Mouse (Mus musculus) retina, postnatal 1 day (tissue): ENCODE results near the gene Agr3.

Source experiments
- DNase-seq: peaks from one replicate; pipeline ENCODE4 v3.0.0-alpha.2; 2012

The Agr3 gene

GRCm38 (mm10) chr12:35925402-35925801, at the start of gene Agr3:
Gene Agr3, plus strand, starts transcription at chr12:35925620.
- DNase-seq = no peak

DNA sequence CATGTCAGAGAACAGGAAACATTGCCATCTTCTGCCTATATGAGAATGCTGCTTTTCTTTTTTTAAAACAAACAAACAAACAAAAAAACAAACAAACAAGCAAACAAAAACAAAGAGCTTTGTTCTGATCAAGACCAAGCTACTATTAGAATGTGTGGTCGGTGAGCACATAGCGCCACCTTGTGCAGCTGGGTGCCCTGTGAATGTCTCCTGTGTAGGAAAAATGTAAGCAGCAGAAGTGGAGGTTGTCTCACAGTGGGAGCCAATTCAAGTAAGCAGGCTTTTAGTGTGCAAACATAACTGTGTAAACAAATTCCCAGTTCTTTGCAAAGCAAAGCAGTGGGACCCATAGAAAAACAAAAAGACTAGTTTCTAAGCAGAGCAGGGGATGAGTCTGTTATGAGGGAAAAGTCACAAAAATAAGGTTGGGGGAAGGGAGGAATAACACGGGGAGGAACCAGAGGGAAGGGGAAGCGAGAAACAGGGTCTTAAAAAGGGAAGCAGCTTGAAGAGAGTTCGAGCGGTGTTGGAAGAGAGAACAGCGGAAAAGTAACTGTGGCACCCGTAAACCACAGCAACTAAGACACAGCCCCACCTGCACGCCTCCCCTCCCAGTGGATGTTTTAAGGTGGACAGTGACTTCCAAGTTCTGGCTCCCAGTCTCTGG, 40.4 kb upstream of the Agr3 start:
- DNase-seq = no peak

DNA sequence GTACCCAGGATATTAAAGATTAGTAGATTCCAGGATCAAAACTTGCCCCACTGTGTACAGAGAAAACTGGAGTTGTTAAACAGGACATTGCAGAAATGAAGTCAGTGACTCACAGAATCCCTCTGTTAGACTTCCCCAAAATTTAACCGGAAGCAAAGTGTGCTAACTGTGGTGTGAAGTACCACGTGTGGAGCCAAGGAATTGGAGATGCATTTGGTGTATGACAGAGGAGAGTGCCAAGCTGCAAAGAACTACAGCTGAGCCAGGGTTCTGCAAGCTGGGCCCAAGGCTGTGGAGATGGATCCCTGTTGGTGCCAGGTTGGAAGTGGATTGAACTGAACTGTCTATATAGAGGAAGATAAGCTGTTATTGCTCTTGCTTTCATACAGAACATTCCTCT, 36.0 kb upstream of the Agr3 start:
- DNase-seq = no peak

DNA sequence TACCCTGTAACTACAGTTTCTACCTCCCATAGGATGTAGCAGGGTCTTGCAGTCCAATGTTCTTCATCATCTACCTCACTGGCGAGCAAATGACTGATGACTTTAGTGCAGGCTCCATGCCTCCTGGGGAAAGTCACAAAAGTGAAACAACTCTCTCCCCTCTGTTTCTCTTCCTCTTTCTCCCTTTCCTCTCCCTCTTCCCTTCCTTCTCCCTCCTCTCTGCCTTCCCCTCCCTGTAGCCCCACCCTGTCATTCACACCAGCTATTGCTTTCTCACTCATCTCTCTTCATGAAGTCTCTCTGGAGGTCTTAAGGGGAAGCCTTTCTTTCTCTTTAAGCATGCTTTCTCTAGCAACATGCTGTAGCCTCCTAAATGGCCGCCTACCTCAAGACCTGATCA, 34.7 kb upstream of the Agr3 start:
- no peak for DNase-seq

- peak; percentile 93 for DNase-seq
Observed at GRCm38 (mm10) chr12:35894304-35894900, 31.0 kb upstream of the Agr3 start.

GRCm38 (mm10) chr12:35895875-35896763, 29.3 kb upstream of the Agr3 start:
- DNase-seq = peak; percentile 86

GRCm38 (mm10) chr12:35896764-35897282, 28.6 kb upstream of the Agr3 start:
- DNase-seq = no peak

GRCm38 (mm10) chr12:35910632-35911031, 14.8 kb upstream of the Agr3 start:
- DNase-seq = no peak

DNA sequence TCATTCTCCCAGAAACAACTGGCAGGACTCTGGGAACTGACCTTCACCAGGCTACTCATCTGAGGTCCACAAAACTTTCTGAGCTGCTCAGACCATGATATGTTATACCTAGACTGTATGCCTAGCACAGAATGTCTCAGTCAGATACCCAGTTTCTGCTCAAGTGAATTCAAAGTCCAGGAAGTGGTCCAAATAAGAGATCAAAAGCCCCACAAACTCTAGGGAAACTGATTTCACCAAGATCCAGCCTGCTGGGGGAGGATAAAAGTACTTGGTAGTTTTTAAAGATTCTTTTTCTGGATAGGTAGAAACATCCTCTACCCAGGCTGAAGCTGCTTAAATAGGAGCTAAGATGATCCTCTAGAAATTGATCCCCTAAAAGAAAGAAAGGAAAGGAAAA, 9.6 kb upstream of the Agr3 start:
- DNase-seq = no peak

DNA sequence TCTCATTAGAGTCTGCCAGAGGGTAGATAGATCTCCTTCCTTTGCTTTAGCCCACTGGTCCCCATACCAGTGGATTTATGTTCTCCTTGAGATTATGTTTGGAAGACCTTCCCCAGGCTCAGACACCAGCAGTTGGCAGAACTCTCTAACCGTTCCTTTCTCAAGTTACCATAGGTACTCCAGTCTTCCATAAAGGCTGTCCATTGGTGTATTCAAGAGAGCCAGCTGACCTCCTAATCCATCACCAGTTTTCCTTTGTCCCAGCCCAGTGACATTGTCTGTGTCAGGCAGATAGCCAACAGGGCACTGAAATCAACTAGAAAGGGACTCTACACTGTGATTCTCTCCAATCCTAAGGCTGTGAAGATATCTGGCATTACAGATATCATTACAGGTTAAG, 9.0 kb upstream of the Agr3 start:
- no peak for DNase-seq

- no peak for DNase-seq
Observed at GRCm38 (mm10) chr12:35918031-35918430, 7.4 kb upstream of the Agr3 start.

GRCm38 (mm10) chr12:35927804-35928203, 2.4 kb downstream of the Agr3 start:
- no peak for DNase-seq

GRCm38 (mm10) chr12:35932816-35933215, 7.4 kb downstream of the Agr3 start:
- no peak for DNase-seq

GRCm38 (mm10) chr12:35951757-35952156, 26.3 kb downstream of the Agr3 start:
- DNase-seq = no peak

DNA sequence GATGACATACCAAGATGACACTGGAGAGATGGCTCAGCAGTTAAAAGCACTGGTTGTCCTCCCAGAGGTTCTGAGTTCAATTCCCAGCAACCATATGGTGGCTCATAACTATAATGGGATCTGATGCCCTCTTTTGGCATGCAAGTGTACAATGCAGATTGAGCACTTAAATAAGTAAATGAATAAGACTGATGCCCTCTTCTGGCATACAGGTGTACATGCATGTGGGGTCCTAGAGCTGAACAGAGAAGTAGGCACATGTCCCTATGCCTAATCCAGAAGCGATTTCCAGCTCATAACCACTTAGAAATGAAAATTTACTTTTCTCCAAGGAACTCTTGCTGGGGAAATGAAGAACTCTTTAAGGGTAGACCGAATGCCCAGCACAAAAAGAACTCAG, 31.8 kb downstream of the Agr3 start:
- DNase-seq = peak; percentile 9

- DNase-seq = no peak
Observed at GRCm38 (mm10) chr12:35966098-35966767, 40.8 kb downstream of the Agr3 start.

DNA sequence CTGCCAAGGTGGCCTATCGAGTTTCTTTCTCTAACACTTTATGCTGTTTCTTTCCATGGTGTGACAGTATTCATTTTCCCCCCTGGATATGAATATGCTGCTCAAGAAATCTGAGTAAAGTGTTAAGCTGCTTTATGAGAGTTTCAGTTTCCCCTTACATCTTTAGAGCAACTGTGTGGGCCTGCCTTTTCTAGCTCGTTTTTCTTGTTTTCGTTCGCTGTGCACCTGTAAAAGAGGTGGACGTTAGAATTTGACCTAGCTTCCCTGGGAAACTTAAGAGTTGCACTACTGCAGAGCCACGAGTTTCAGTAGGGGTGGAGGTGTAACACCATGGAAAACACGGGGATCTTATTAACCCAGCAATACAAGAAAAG, 41.3 kb downstream of the Agr3 start:
- DNase-seq = no peak

- DNase-seq = no peak
Observed at GRCm38 (mm10) chr12:35975898-35976297, 50.5 kb downstream of the Agr3 start.

DNA sequence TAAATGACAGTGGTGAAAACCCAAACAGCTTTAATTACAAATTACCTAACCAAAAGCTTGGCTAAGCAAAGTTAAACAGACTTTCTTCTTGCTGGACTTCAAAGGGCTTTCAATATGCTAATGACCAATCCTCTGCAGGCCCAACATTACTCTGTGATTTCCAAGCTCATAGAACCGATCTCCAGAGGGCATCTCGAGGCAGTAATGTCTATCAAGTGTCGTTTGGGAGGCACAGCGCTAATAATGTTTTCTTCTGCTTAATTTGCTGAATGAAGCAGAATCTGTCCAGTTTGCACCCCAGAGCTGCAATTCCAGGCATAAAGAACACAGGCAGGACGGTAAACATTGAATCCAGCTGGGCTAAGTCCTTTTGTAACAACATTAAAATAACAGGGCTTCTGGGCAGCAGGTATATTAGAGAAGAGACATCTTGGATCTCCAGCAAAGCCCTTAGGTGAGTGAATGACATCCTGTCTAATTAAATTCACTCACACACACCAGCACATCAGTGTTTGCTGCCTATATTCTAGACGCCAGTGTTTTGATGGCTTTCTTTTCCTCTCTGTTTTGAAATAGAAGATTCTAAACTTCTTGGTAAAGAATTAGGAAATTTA, 52.3 kb downstream of the Agr3 start:
- DNase-seq = no peak

DNA sequence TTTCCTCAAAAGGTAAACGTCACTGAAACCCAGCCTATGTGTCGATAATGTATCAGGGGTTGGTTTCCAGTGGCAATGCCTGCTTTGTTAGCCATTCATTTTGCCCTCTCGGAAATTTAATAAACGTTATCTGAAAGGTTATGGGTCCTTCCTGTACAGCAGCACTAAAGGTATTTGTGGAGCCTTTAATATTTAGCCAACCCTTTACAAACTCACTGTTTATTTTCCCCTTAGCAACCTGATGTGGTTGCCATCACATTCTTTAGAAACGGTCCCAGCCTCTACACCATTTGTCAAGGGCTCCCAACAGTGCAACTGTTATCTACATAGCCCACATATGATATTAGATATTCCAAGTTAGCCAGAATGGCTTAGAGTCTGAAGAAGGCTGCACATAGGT, 54.2 kb downstream of the Agr3 start:
- no peak for DNase-seq

DNA sequence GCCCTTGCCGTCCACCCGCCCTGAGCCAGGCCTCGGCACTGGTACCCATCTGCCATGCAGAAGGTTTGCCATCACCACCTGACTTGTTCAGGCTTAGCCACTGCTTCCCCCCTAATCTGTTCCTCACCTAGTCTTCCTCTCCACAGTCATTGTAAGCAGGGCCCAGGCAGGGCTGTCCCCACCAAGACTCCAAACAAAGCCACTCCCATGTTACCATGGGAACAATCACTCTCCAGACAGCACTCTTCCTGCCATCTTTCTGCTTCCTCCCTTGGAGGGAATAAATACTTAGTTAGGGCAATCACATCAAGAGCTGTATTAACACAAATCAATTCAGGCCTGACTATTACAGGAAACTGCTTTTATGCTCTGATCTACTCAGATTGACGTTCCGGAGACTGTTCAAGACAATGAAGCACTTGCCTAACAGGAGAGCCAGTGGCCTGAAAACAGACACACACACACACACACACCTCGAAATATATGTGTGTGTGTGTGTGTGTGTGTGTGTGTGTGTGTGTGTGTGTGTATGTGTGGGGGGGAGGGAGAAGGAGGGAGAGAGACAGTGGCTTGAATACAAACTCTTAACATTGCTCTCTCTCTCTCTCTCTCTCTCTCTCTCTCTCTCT, 56.4 kb downstream of the Agr3 start:
- peak; percentile 82 for DNase-seq

DNA sequence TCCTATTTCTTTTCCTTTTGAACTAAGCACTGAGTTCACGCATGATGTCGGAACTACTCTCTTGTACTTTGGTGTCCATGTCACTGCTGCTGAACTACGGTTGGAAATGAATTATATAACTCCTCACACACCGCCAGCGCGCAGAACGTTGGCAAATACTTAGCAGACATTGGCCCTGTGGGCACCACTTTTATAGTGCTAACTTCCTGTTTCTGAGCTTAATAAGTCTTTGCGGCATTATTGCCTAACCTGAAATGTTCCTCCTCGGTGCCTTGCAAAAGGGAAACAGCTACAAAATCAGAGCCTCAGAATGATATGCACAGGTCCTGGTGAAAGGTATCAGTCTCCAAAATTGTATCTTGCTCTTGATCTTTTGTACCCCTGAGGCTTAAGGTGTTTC, 58.1 kb downstream of the Agr3 start:
- no peak for DNase-seq
